Mouse (Mus musculus) erythroblast, embryonic 14.5 days (primary cell): Measurements from ENCODE around the gene Smad3.

Experiments used
- GATA1 ChIP-seq: IDR thresholded peaks from 2 replicates; pipeline ENCODE4 v1.6.1; 2012; ENCODE audit warnings: low read length, inconsistent platforms, mixed read lengths
- TAL1 ChIP-seq: IDR thresholded peaks from 3 replicates; pipeline ENCODE4 v1.6.1; 2012; ENCODE audit warnings: low read length, inconsistent platforms, mixed read lengths

- TF ChIP-seq GATA1 (no peak), TAL1 (no peak)
Measured at GRCm38 (mm10) chr9:63602043-63602939, 155.5 kb downstream of the Smad3 start, which contains the start of the genes Iqch and Aagab.
